Mouse (Mus musculus) heart, adult 2 months (tissue): Measurements from ENCODE around the gene Ctnna3.

Source experiments
- EP300 ChIP-seq: fragments of 200-500 bp; IDR thresholded peaks from 2 replicates; pipeline ENCODE4 v1.6.1; 2011; ENCODE audit warnings: low read depth, low read length, control low read depth; ENCODE audit not compliant: insufficient read depth
- POLR2A ChIP-seq: fragments of 200-500 bp; IDR thresholded peaks from 2 replicates; pipeline ENCODE4 v1.6.1; 2011; ENCODE audit warnings: mild to moderate bottlenecking, low read depth, low read length, control low read depth; ENCODE audit not compliant: insufficient read depth

- TF ChIP-seq POLR2A: no peak
- no peak for TF ChIP-seq EP300
Observed at GRCm38 (mm10) chr10:63978535-63978934, 548.6 kb downstream of the Ctnna3 start.
